Mouse (Mus musculus) E14TG2a.4 (cell line): ENCODE data around the gene Foxn3.

Experiments used
- CTCF ChIP-seq: conservative IDR thresholded peaks from 2 replicates; pipeline ENCODE4 v1.5.1; 2014; ENCODE audit warnings: low read length
- NANOG ChIP-seq: IDR thresholded peaks from 2 replicates; pipeline ENCODE4 v1.6.1; 2014; ENCODE audit warnings: borderline replicate concordance, low read length, mixed read lengths
- POU5F1 ChIP-seq: IDR thresholded peaks from 2 replicates; pipeline ENCODE4 v1.6.1; 2014; ENCODE audit warnings: low read length, borderline replicate concordance

DNA sequence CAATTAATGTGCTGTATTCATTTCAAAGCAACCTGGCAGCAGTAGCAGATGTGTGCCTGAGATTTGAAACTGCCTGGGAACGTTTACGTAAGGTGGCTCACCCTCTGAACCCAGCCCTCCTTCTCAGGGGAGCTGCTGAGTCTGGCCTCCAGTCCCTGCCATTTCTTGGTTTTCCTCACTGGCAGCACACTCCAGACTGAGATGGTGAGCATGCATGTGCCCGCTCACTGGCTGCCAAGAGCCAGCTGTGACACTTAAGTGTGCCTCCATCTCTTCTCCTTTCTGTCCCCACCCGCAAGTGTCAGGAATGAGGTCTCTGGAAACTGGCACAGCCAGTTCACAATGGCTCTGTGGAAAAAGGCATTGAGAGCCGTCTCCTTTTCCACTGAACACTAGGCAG is 349.3 kb downstream of the Foxn3 start:
- TF ChIP-seq CTCF (no peak), NANOG (no peak), POU5F1 (no peak)
